In genomic region chr14:118591477-118592403, GRCm38 (mm10) we compare ENCODE assay signal across 8 mouse cellular contexts.
A peak's percentile ranks its signal among the peaks of the same experiment; 100 is the strongest.
DNase-seq lines count a peak whose midpoint lies in the region; ATAC-seq and TF ChIP-seq lines count a peak whose summit lies in the region.

No protein-coding gene starts in this region.

- H3K4me1 ChIP-seq in forebrain, embryonic 11.5 days (replicated peaks; ENCODE audit: control insufficient read depth, insufficient read depth, low read length) = peaks cover 4% of the 10 kb centered on the region; the same call in 1 of the 2 replicates
- no peaks in the 10 kb centered on the region for H3K4me1 ChIP-seq in liver, postnatal 0 days (ENCODE audit: insufficient read depth)
- peaks cover 19% of the 10 kb centered on the region for H3K4me1 ChIP-seq in neural tube, embryonic 15.5 days

- no peak overlapping the region for H3K9ac ChIP-seq in forebrain, embryonic 11.5 days (ENCODE audit: low read length)
- no peak overlapping the region for H3K9ac ChIP-seq in liver, postnatal 0 days (replicated peaks)
- no peak overlapping the region for H3K9ac ChIP-seq in neural tube, embryonic 15.5 days (replicated peaks)

- TF ChIP-seq EP300 in liver, postnatal 0 days (IDR thresholded peaks at IDR 0.05; ENCODE audit: low read depth) = no peak

- peak; percentile 82 for TF ChIP-seq CTCF in liver, postnatal 0 days (IDR thresholded peaks at IDR 0.05; ENCODE audit: low read depth)

- no peak overlapping the region for H3K4me2 ChIP-seq in forebrain, embryonic 11.5 days (ENCODE audit: low read depth, low read length, severe bottlenecking)
- H3K4me2 ChIP-seq in liver, postnatal 0 days (ENCODE audit: low read depth, low read length) = no peak overlapping the region
- H3K4me2 ChIP-seq in neural tube, embryonic 15.5 days = no peak overlapping the region

- H3K9me3 ChIP-seq in forebrain, embryonic 11.5 days (ENCODE audit: control insufficient read depth, low read length) = no peaks in the 10 kb centered on the region
- H3K9me3 ChIP-seq in liver, postnatal 0 days (ENCODE audit: low read length) = no peaks in the 10 kb centered on the region
- no peaks in the 10 kb centered on the region for H3K9me3 ChIP-seq in neural tube, embryonic 15.5 days (replicated peaks)

- DNase-seq in ES-CJ7 (ENCODE audit: low read depth, low spot score) = peak; percentile 44
- DNase-seq in c-Kit-positive CD71-positive TER-119-positive erythroid progenitor cells, embryonic 14.5 days (ENCODE audit: low spot score) = peak; percentile 13
- peak; percentile 91 for DNase-seq in forebrain, embryonic 11.5 days (ENCODE audit: low spot score)
- peak; percentile 80 to 90 for DNase-seq in heart, postnatal 14 days
- DNase-seq in kidney, postnatal 4 days = peak; percentile 88 to 91
- peak; percentile 76 for DNase-seq in liver, postnatal 0 days
- DNase-seq in thymus, postnatal 25 days = peak; percentile 48

- peaks cover 3% of the 10 kb centered on the region; the same call in 1 of the 2 replicates for H3K27me3 ChIP-seq in forebrain, embryonic 11.5 days (ENCODE audit: control insufficient read depth, insufficient read depth, low read length)
- H3K27me3 ChIP-seq in liver, postnatal 0 days (ENCODE audit: insufficient read depth, low read length) = no peaks in the 10 kb centered on the region
- 0 out of 2 replicates have a peak, but pooled peaks cover 2% of the 10 kb centered on the region for H3K27me3 ChIP-seq in neural tube, embryonic 15.5 days (replicated peaks)

- intact Hi-C loops in heart, postnatal 14 days (cut with DNase I) = loop anchor here (1.0 to 5.0 kb wide), 4 partner anchors 84 to 584 kb away; no protein-coding TSS in a partner anchor

- WGBS in forebrain, embryonic 11.5 days = 51% methylated on average over 20 of the region's 20 CpGs
- 51% methylated on average over 20 of the region's 20 CpGs for WGBS in liver, postnatal 0 days (ENCODE audit: insufficient replicate concordance)
- WGBS in neural tube, embryonic 15.5 days = 52% methylated on average over 20 of the region's 20 CpGs

- no peak overlapping the region for H3K27ac ChIP-seq in forebrain, embryonic 11.5 days (ENCODE audit: low read depth, low read length)
- H3K27ac ChIP-seq in liver, postnatal 0 days (ENCODE audit: low read depth) = no peak overlapping the region
- no peak overlapping the region for H3K27ac ChIP-seq in neural tube, embryonic 15.5 days (replicated peaks)

- H3K36me3 ChIP-seq in forebrain, embryonic 11.5 days (ENCODE audit: control insufficient read depth, insufficient read depth, low read length) = no peaks in the 10 kb centered on the region
- no peaks in the 10 kb centered on the region for H3K36me3 ChIP-seq in liver, postnatal 0 days (replicated peaks; ENCODE audit: insufficient read depth, low read length)
- H3K36me3 ChIP-seq in neural tube, embryonic 15.5 days = no peaks in the 10 kb centered on the region

- ATAC-seq in forebrain, embryonic 11.5 days (replicated peaks; ENCODE audit: low FRiP score) = peak; percentile 79
- ATAC-seq in liver, postnatal 0 days = peak; percentile 60
- ATAC-seq in neural tube, embryonic 15.5 days (ENCODE audit: low FRiP score) = peak; percentile 83; the same call in 1 of the 2 replicates

- no peak overlapping the region for H3K4me3 ChIP-seq in forebrain, embryonic 11.5 days (ENCODE audit: low read depth, low read length)
- no peak overlapping the region for H3K4me3 ChIP-seq in liver, postnatal 0 days (ENCODE audit: low read depth, low read length)
- H3K4me3 ChIP-seq in neural tube, embryonic 15.5 days (replicated peaks) = no peak overlapping the region

Comparison
In these comparisons a context has a peak if more than half of its experiments do, and no peak if none do; other contexts are left out.
1. DNase-seq: peak in every context shown above with its lines; median percentile 91 in forebrain, embryonic 11.5 days; 90 in kidney, postnatal 4 days; 85 in heart, postnatal 14 days; 76 in liver, postnatal 0 days; 48 in thymus, postnatal 25 days; 44 in ES-CJ7; 13 in c-Kit-positive CD71-positive TER-119-positive erythroid progenitor cells, embryonic 14.5 days.